Mouse (Mus musculus): Measurements from ENCODE around the gene Tgif1. TPM values are rescaled to one million over a fixed set of nuclear protein-coding genes. Genes with fewer than 3 reads are reported as not detected.

The Tgif1 gene
- total and polyA plus RNA-seq, 3 experiments = 44.5 to 74.4 (median 70.6) TPM

DNA sequence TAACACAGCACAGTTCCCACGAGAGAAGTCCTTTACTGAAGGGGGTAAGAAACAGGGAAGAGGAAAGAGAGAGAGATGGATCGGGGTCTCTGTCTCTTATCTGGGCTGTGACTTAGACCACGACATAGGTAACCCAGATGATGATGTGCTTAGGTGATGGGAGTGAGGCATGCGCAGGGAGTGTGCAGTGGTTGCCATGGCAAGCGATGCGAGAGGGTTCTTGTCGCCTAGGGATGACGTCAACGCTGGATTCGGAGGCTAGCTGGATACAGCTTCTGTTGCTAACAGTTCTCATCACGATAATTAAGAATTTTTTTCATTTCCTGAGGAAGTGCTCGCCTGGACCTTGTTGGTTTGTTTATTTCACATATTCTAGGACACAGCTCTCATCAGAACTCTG is 27.1 kb downstream of the Tgif1 start:
- in situ Hi-C loops (cut with MboI; ENCODE audit: low pct_ligation_motif_present, low pct_unique_long_range_greater_than_20kb, low sequenced_read_pairs) (no loop called here), dilution Hi-C loops (cut with MboI; ENCODE audit: extremely low pct_ligation_motif_present, extremely low pct_unique_long_range_greater_than_20kb, low sequenced_read_pairs) (no loop called here)
- Histone ChIP-seq H3K9ac (ENCODE audit: insufficient read depth, low read depth) (no peak overlapping the region), H3K36me3 (replicated peaks in 1 of 2; ENCODE audit: control insufficient read depth in 1 of 2, insufficient read depth in 1 of 2, low read length in 1 of 2) (peaks cover 0 to 2% of the 10 kb centered on the region in 2 experiments), H3K27me3 (replicated peaks) (no peaks in the 10 kb centered on the region), H3K9me3 (replicated peaks; ENCODE audit: low read length) (no peaks in the 10 kb centered on the region), H3K4me1 (ENCODE audit: control insufficient read depth in 1 of 2, insufficient read depth in 2 of 2) (peaks cover 19 to 21% of the 10 kb centered on the region in 2 experiments), H3K79me2 (replicated peaks; ENCODE audit: control insufficient read depth, extremely low read depth, insufficient read depth, poor library complexity, severe bottlenecking) (no peaks in the 10 kb centered on the region), H3K27ac (ENCODE audit: insufficient read depth, low read depth) (no peak overlapping the region), H3K4me3 (replicated peaks in 1 of 3; ENCODE audit: low read depth in 2 of 3, low read length in 2 of 3, poor library complexity in 1 of 3) (peak overlapping the region in 1 of 3 experiments; percentile 22), H3K4me2 (ENCODE audit: insufficient read depth, low read depth, poor library complexity, severe bottlenecking) (no peak overlapping the region)
- TF ChIP-seq NRF1 (IDR thresholded peaks at IDR 0.05; ENCODE audit: low read depth, low read length) = peak; percentile 72
- TF ChIP-seq CHD1 (IDR thresholded peaks at IDR 0.05; ENCODE audit: low read depth, low read length) = no peak
- DNase-seq (ENCODE audit: extremely low read depth) = no peak

- no peak for TF ChIP-seq MEF2A (IDR thresholded peaks at IDR 0.05; ENCODE audit: borderline replicate concordance, low read depth, low read length)
- no peak for TF ChIP-seq ELF1 (IDR thresholded peaks at IDR 0.05; ENCODE audit: low read depth, low read length)
- no peak for TF ChIP-seq ZKSCAN1 (IDR thresholded peaks at IDR 0.05; ENCODE audit: borderline replicate concordance, low read depth, low read length)
- no peak for TF ChIP-seq TBP (conservative IDR thresholded peaks at IDR 0.05; ENCODE audit: low read depth, low read length)
- TF ChIP-seq NELFE (IDR thresholded peaks at IDR 0.05; ENCODE audit: low read depth, low read length) = no peak
- TF ChIP-seq ZC3H11A (IDR thresholded peaks at IDR 0.05; ENCODE audit: low read depth, low read length) = no peak
- no peak for TF ChIP-seq CHD2 (IDR thresholded peaks at IDR 0.05; ENCODE audit: low read length)
- no peak for TF ChIP-seq UBTF (IDR thresholded peaks at IDR 0.05; ENCODE audit: low read depth, low read length)
- TF ChIP-seq POLR2AphosphoS2 (IDR thresholded peaks at IDR 0.05; ENCODE audit: low read depth, low read length) = no peak
- no peak for TF ChIP-seq SMC3 (IDR thresholded peaks at IDR 0.05; ENCODE audit: low read depth, low read length)
- no peak for TF ChIP-seq EP300 (IDR thresholded peaks at IDR 0.05; ENCODE audit: low read length)
- no peak for TF ChIP-seq KAT2A (IDR thresholded peaks at IDR 0.05; ENCODE audit: insufficient replicate concordance, low read length)
- no peak for TF ChIP-seq SIN3A (IDR thresholded peaks at IDR 0.05; ENCODE audit: low read length)
- no peak for TF ChIP-seq IRF4 (IDR thresholded peaks at IDR 0.05; ENCODE audit: low read depth, low read length)
- no peak overlapping the region for H3K9ac ChIP-seq (ENCODE audit: insufficient read depth, low read depth)
- H3K4me1 ChIP-seq (ENCODE audit: control insufficient read depth in 1 of 2, insufficient read depth in 2 of 2) = peaks cover 14 to 19% of the 10 kb centered on the region in 2 experiments
- H3K79me2 ChIP-seq (replicated peaks; ENCODE audit: control insufficient read depth, extremely low read depth, insufficient read depth, poor library complexity, severe bottlenecking) = no peaks in the 10 kb centered on the region
- H3K9me3 ChIP-seq (replicated peaks; ENCODE audit: low read length) = no peaks in the 10 kb centered on the region
- no peak overlapping the region for H3K4me2 ChIP-seq (ENCODE audit: insufficient read depth, low read depth, poor library complexity, severe bottlenecking)
- H3K4me3 ChIP-seq (replicated peaks in 1 of 3; ENCODE audit: low read depth in 2 of 3, low read length in 2 of 3, poor library complexity in 1 of 3) = no peak overlapping the region
- H3K27ac ChIP-seq (ENCODE audit: insufficient read depth, low read depth) = no peak overlapping the region
- in situ Hi-C loops (cut with MboI; ENCODE audit: low pct_ligation_motif_present, low pct_unique_long_range_greater_than_20kb, low sequenced_read_pairs) (no loop called here), dilution Hi-C loops (cut with MboI; ENCODE audit: extremely low pct_ligation_motif_present, extremely low pct_unique_long_range_greater_than_20kb, low sequenced_read_pairs) (no loop called here)
- H3K27me3 ChIP-seq (replicated peaks) = no peaks in the 10 kb centered on the region
- DNase-seq (ENCODE audit: extremely low read depth) = no peak
- no peaks in the 10 kb centered on the region for H3K36me3 ChIP-seq (replicated peaks in 1 of 2; ENCODE audit: control insufficient read depth in 1 of 2, insufficient read depth in 1 of 2, low read length in 1 of 2)
These were observed 30.3 kb downstream of the Tgif1 start for GRCm38 (mm10) chr17:70823083-70823482.

Measured in CH12.LX (cell line).